Mouse (Mus musculus) MEL (cell line): ENCODE data around the gene Btbd6. TPM values are rescaled to one million over a fixed set of nuclear protein-coding genes. Genes with fewer than 3 reads are reported as not detected.

Experiments
- DNase-seq: peaks from one replicate; pipeline ENCODE4 v3.0.0; 2011; ENCODE audit warnings: low read depth, low spot score
- H3K27ac ChIP-seq: 2 replicates; pipeline ENCODE4 v1.5.1; 2012; ENCODE audit warnings: low read depth, mild to moderate bottlenecking, control low read depth, low read length, moderate library complexity; ENCODE audit not compliant: control insufficient read depth
- H3K27me3 ChIP-seq, 2 experiments: fragments of 150-350 bp in 1 of 2; sonication (generic) in 1 of 2; 2 replicates each; pipeline ENCODE4 v1.6.1; 2012; ENCODE audit warnings: low read length in 2 of 2, mild to moderate bottlenecking in 2 of 2, improper control_type of control experiment in 1 of 2, moderate library complexity in 1 of 2; ENCODE audit not compliant: insufficient read depth in 2 of 2, control insufficient read depth in 1 of 2
- H3K36me3 ChIP-seq, 2 experiments: 2 replicates each; pipeline ENCODE4 v1.6.1; 2012 to 2014; ENCODE audit warnings: low read length in 2 of 2, improper control_type of control experiment in 1 of 2, inconsistent platforms in 1 of 2, mild to moderate bottlenecking in 1 of 2; ENCODE audit not compliant: insufficient read depth in 2 of 2, control insufficient read depth in 1 of 2
- H3K4me1 ChIP-seq, 2 experiments: fragments of 150-350 bp in 1 of 2; sonication (generic) in 1 of 2; 2 replicates each; pipeline ENCODE4 v1.6.1; 2012; ENCODE audit warnings: low read length in 2 of 2, improper control_type of control experiment in 1 of 2, mild to moderate bottlenecking in 1 of 2; ENCODE audit not compliant: insufficient read depth in 2 of 2, control insufficient read depth in 1 of 2
- H3K4me3 ChIP-seq, 2 experiments: fragments of 150-350 bp in 1 of 2; sonication (generic) in 1 of 2; 2 replicates each; pipeline ENCODE4 v1.5.1; 2012; ENCODE audit warnings: low read depth in 2 of 2, low read length in 2 of 2, mild to moderate bottlenecking in 2 of 2, moderate library complexity in 2 of 2, control low read depth in 1 of 2, improper control_type of control experiment in 1 of 2; ENCODE audit not compliant: control insufficient read depth in 1 of 2, insufficient read depth in 1 of 2
- H3K79me2 ChIP-seq: 2 replicates; pipeline ENCODE4 v1.6.1; 2012; ENCODE audit warnings: mild to moderate bottlenecking, low read length, moderate library complexity; ENCODE audit not compliant: control insufficient read depth, poor library complexity, insufficient read depth
- H3K9ac ChIP-seq: 2 replicates; pipeline ENCODE4 v1.6.1; 2012; ENCODE audit warnings: low read depth, mild to moderate bottlenecking, control low read depth, low read length, moderate library complexity; ENCODE audit not compliant: control insufficient read depth, poor library complexity, severe bottlenecking
- H3K9me3 ChIP-seq: fragments of 150-350 bp; sonication (generic); replicated peaks from 2 replicates; pipeline ENCODE4 v1.6.1; 2012; ENCODE audit warnings: mild to moderate bottlenecking, low read length, improper control_type of control experiment, moderate library complexity; ENCODE audit not compliant: insufficient read depth
- BHLHE40 ChIP-seq: IDR thresholded peaks from 2 replicates; pipeline ENCODE4 v1.6.1; 2012; ENCODE audit warnings: low read depth, mild to moderate bottlenecking, inconsistent platforms, low read length, improper control_type of control experiment, borderline replicate concordance
- CHD1 ChIP-seq: IDR thresholded peaks from 2 replicates; pipeline ENCODE4 v1.6.1; 2012; ENCODE audit warnings: low read depth, mild to moderate bottlenecking, inconsistent platforms, low read length, improper control_type of control experiment
- CHD2 ChIP-seq: IDR thresholded peaks from 2 replicates; pipeline ENCODE4 v1.6.1; 2011; ENCODE audit warnings: low read length, improper control_type of control experiment
- CTCF ChIP-seq, 3 experiments: IDR thresholded peaks in 2 of 3; conservative IDR thresholded peaks in 1 of 3; 2 replicates each; pipeline ENCODE4 v1.5.1; 2011 to 2012; ENCODE audit warnings: low read length in 3 of 3, low read depth in 2 of 3, mild to moderate bottlenecking in 2 of 3, improper control_type of control experiment in 1 of 3, inconsistent platforms in 1 of 3, mixed read lengths in 1 of 3, moderate library complexity in 1 of 3; ENCODE audit not compliant: control insufficient read depth in 1 of 3, insufficient read depth in 1 of 3, poor library complexity in 1 of 3, severe bottlenecking in 1 of 3
- E2F4 ChIP-seq: IDR thresholded peaks from 2 replicates; pipeline ENCODE4 v1.6.1; 2011; ENCODE audit warnings: low read depth, low read length, improper control_type of control experiment, borderline replicate concordance
- ELF1 ChIP-seq: IDR thresholded peaks from 2 replicates; pipeline ENCODE4 v1.6.1; 2014; ENCODE audit warnings: low read depth, mild to moderate bottlenecking, inconsistent platforms, low read length, improper control_type of control experiment, moderate library complexity
- EP300 ChIP-seq, 2 experiments: IDR thresholded peaks; 2 replicates each; pipeline ENCODE4 v1.6.1; 2011; ENCODE audit warnings: improper control_type of control experiment in 2 of 2, low read length in 2 of 2, low read depth in 1 of 2, mild to moderate bottlenecking in 1 of 2
- ETS1 ChIP-seq: IDR thresholded peaks from 2 replicates; pipeline ENCODE4 v1.6.1; 2012; ENCODE audit warnings: low read depth, mild to moderate bottlenecking, inconsistent platforms, low read length, improper control_type of control experiment, moderate library complexity
- GATA1 ChIP-seq: IDR thresholded peaks from 2 replicates; pipeline ENCODE4 v1.6.1; 2011; ENCODE audit warnings: low read depth, low read length, improper control_type of control experiment
- JUND ChIP-seq: IDR thresholded peaks from 2 replicates; pipeline ENCODE4 v1.6.1; 2011; ENCODE audit warnings: low read depth, mild to moderate bottlenecking, improper control_type of control experiment, low read length
- KAT2A ChIP-seq: conservative IDR thresholded peaks from 2 replicates; pipeline ENCODE4 v1.6.1; 2012; ENCODE audit warnings: low read depth, low read length, improper control_type of control experiment, inconsistent platforms
- MAFK ChIP-seq: IDR thresholded peaks from 2 replicates; pipeline ENCODE4 v1.6.1; 2011; ENCODE audit warnings: low read depth, mild to moderate bottlenecking, low read length, improper control_type of control experiment, borderline replicate concordance
- MAX ChIP-seq: IDR thresholded peaks from 2 replicates; pipeline ENCODE4 v1.6.1; 2011; ENCODE audit warnings: low read length, improper control_type of control experiment
- MAZ ChIP-seq: IDR thresholded peaks from 2 replicates; pipeline ENCODE4 v1.6.1; 2012; ENCODE audit warnings: low read depth, mild to moderate bottlenecking, inconsistent platforms, low read length, improper control_type of control experiment
- MEF2A ChIP-seq: IDR thresholded peaks from 2 replicates; pipeline ENCODE4 v1.6.1; 2014; ENCODE audit warnings: low read depth, mild to moderate bottlenecking, inconsistent platforms, low read length, improper control_type of control experiment; ENCODE audit not compliant: poor library complexity, insufficient replicate concordance, severe bottlenecking; ENCODE audit errors: extremely low read depth
- MXI1 ChIP-seq: IDR thresholded peaks from 2 replicates; pipeline ENCODE4 v1.6.1; 2011; ENCODE audit warnings: mild to moderate bottlenecking, low read depth, low read length, improper control_type of control experiment
- MYB ChIP-seq: IDR thresholded peaks from 2 replicates; pipeline ENCODE4 v1.6.1; 2011; ENCODE audit warnings: mild to moderate bottlenecking, low read depth, low read length, improper control_type of control experiment
- MYC ChIP-seq: IDR thresholded peaks from 2 replicates; pipeline ENCODE4 v1.6.1; 2011; ENCODE audit warnings: low read depth, mild to moderate bottlenecking, low read length, improper control_type of control experiment, moderate library complexity
- NELFE ChIP-seq: IDR thresholded peaks from 2 replicates; pipeline ENCODE4 v1.6.1; 2011; ENCODE audit warnings: low read depth, low read length, improper control_type of control experiment
- NRF1 ChIP-seq: IDR thresholded peaks from 2 replicates; pipeline ENCODE4 v1.6.1; 2014; ENCODE audit warnings: low read depth, mild to moderate bottlenecking, inconsistent platforms, low read length, improper control_type of control experiment, moderate library complexity; ENCODE audit not compliant: poor library complexity, insufficient read depth, severe bottlenecking
- POLR2A ChIP-seq, 2 experiments: IDR thresholded peaks; 2 replicates each; pipeline ENCODE4 v1.6.1; 2011 to 2012; ENCODE audit warnings: low read length in 2 of 2, mild to moderate bottlenecking in 2 of 2, control low read depth in 1 of 2, improper control_type of control experiment in 1 of 2, low read depth in 1 of 2, moderate library complexity in 1 of 2; ENCODE audit not compliant: control insufficient read depth in 1 of 2, insufficient read depth in 1 of 2, poor library complexity in 1 of 2
- POLR2AphosphoS2 ChIP-seq: IDR thresholded peaks from 2 replicates; pipeline ENCODE4 v1.6.1; 2011; ENCODE audit warnings: low read length, improper control_type of control experiment
- POLR2AphosphoS5 ChIP-seq: IDR thresholded peaks from 2 replicates; pipeline ENCODE4 v1.6.1; 2012; ENCODE audit warnings: low read depth, borderline replicate concordance, mild to moderate bottlenecking, inconsistent platforms, low read length, moderate library complexity, mixed read lengths
- RAD21 ChIP-seq: IDR thresholded peaks from 2 replicates; pipeline ENCODE4 v1.6.1; 2011; ENCODE audit warnings: mild to moderate bottlenecking, low read depth, low read length, improper control_type of control experiment
- RCOR1 ChIP-seq: IDR thresholded peaks from 2 replicates; pipeline ENCODE4 v1.6.1; 2012; ENCODE audit warnings: low read depth, mild to moderate bottlenecking, inconsistent platforms, low read length, improper control_type of control experiment
- SIN3A ChIP-seq: IDR thresholded peaks from 2 replicates; pipeline ENCODE4 v1.6.1; 2012; ENCODE audit warnings: low read length, improper control_type of control experiment, inconsistent platforms
- SMC3 ChIP-seq: IDR thresholded peaks from 2 replicates; pipeline ENCODE4 v1.6.1; 2011; ENCODE audit warnings: low read depth, low read length, improper control_type of control experiment
- TAL1 ChIP-seq: IDR thresholded peaks from 2 replicates; pipeline ENCODE4 v1.6.1; 2012; ENCODE audit warnings: mild to moderate bottlenecking, inconsistent platforms, low read length, moderate library complexity, mixed read lengths
- TBP ChIP-seq: IDR thresholded peaks from 2 replicates; pipeline ENCODE4 v1.8.0; 2011; ENCODE audit warnings: low read depth, low read length, improper control_type of control experiment
- TCF12 ChIP-seq: IDR thresholded peaks from 2 replicates; pipeline ENCODE4 v1.6.1; 2014; ENCODE audit warnings: low read depth, mild to moderate bottlenecking, inconsistent platforms, low read length, improper control_type of control experiment, moderate library complexity
- UBTF ChIP-seq: IDR thresholded peaks from 2 replicates; pipeline ENCODE4 v1.6.1; 2012; ENCODE audit warnings: low read depth, mild to moderate bottlenecking, inconsistent platforms, low read length, improper control_type of control experiment, moderate library complexity, borderline replicate concordance; ENCODE audit not compliant: insufficient read depth
- USF1 ChIP-seq: IDR thresholded peaks from 2 replicates; pipeline ENCODE4 v1.6.1; 2014; ENCODE audit warnings: low read depth, mild to moderate bottlenecking, inconsistent platforms, low read length, improper control_type of control experiment, moderate library complexity
- USF2 ChIP-seq, 2 experiments: IDR thresholded peaks; 2 replicates each; pipeline ENCODE4 v1.6.1; 2011 to 2012; ENCODE audit warnings: improper control_type of control experiment in 2 of 2, low read length in 2 of 2, borderline replicate concordance in 1 of 2, inconsistent platforms in 1 of 2, low read depth in 1 of 2, mild to moderate bottlenecking in 1 of 2; ENCODE audit not compliant: insufficient read depth in 1 of 2
- ZKSCAN1 ChIP-seq: IDR thresholded peaks from 2 replicates; pipeline ENCODE4 v1.6.1; 2012; ENCODE audit warnings: low read depth, mild to moderate bottlenecking, inconsistent platforms, low read length, improper control_type of control experiment, moderate library complexity
- ZMIZ1 ChIP-seq: IDR thresholded peaks from 2 replicates; pipeline ENCODE4 v1.6.1; 2012; ENCODE audit warnings: low read depth, mild to moderate bottlenecking, inconsistent platforms, low read length, improper control_type of control experiment, moderate library complexity
- polyA plus RNA-seq, 2 experiments: library from polyadenylated mRNA; stranded (reverse) in 1 of 2; unstranded in 1 of 2; fragments of >175 nt in 1 of 2; fragments of >200 nt in 1 of 2; gene quantifications; 2 replicates each; pipeline versions ENCODE4 v1.2.1 to v1.2.4; 2012; ENCODE audit warnings: low replicate concordance in 2 of 2, low read depth in 1 of 2; ENCODE audit not compliant: insufficient read length in 2 of 2, insufficient read depth in 1 of 2, missing spikeins in 1 of 2
- total RNA-seq: library from RNA; depleted of rRNA; stranded (reverse); fragments of 300-350 nt; gene quantifications from 2 replicates; pipeline ENCODE4 v1.2.3, GENCODE M21; 2012

The Btbd6 gene
- total and polyA plus RNA-seq, 3 experiments, result 1.8 to 3.0 TPM; not detected in 1

- Histone ChIP-seq H3K9me3 (no peaks in the 10 kb centered on the region), H3K27ac (0 out of 2 replicates have a peak overlapping the region, but pooled peaks have one; percentile 2)
- TF ChIP-seq UBTF (no peak), MAX (peak; percentile 73), EP300 (IDR thresholded peaks at IDR 0.05; ENCODE audit: low read depth in 1 of 2, low read length in 2 of 2) (peak; percentile 5 to 6; a peak in 1 of 4 replicates), BHLHE40 (peak; percentile 47; the same call in 1 of the 2 replicates), JUND (no peak), MXI1 (peak; percentile 75), MAZ (peak; percentile 17; the same call in 1 of the 2 replicates), SIN3A (peak; percentile 58), RCOR1 (no peak), CHD1 (no peak), CTCF (IDR thresholded peaks at IDR 0.05 in 2 of 3, conservative IDR thresholded peaks at IDR 0.05 in 1 of 3; ENCODE audit: control insufficient read depth in 1 of 3, insufficient read depth in 1 of 3, low read depth in 2 of 3, low read length in 3 of 3, poor library complexity in 1 of 3, severe bottlenecking in 1 of 3) (no peak), MYC (no peak; the same call in 1 of the 2 replicates), USF2 (IDR thresholded peaks at IDR 0.05; ENCODE audit: borderline replicate concordance in 1 of 2, insufficient read depth in 1 of 2, low read depth in 1 of 2, low read length in 2 of 2) (no peak), MAFK (no peak), POLR2A (IDR thresholded peaks at IDR 0.05; ENCODE audit: control insufficient read depth in 1 of 2, insufficient read depth in 1 of 2, low read depth in 1 of 2, low read length in 2 of 2, poor library complexity in 1 of 2) (peak in 1 of 2 experiments; percentile 82; a peak in 2 of 4 replicates), POLR2AphosphoS5 (no peak; the same call in 1 of the 2 replicates), CHD2 (peak; percentile 3), TBP (peak; percentile 41; the same call in 1 of the 2 replicates), POLR2AphosphoS2 (peak; percentile 63; the same call in 1 of the 2 replicates), ELF1 (0 out of 2 replicates have a peak, but pooled peaks have one; percentile 26), ZMIZ1 (peak; percentile 60), RAD21 (no peak), GATA1 (no peak), TCF12 (0 out of 2 replicates have a peak, but pooled peaks have one; percentile 37), KAT2A (no peak), USF1 (peak; percentile 83), MYB (no peak), NRF1 (peak; percentile 71), ZKSCAN1 (no peak), SMC3 (no peak), MEF2A (no peak), ETS1 (no peak), NELFE (peak; percentile 68), E2F4 (peak; percentile 46; the same call in 1 of the 2 replicates), TAL1 (peak; percentile 26; the same call in 1 of the 2 replicates)
Observed at GRCm38 (mm10) chr12:112950040-112950760, 26.1 kb upstream of the Btbd6 start.

More at GRCm38 (mm10) chr12:112950040-112950760, 26.1 kb upstream of the Btbd6 start:
- Histone ChIP-seq H3K4me3 (peak overlapping the region; percentile 57 to 73), H3K79me2 (no peaks in the 10 kb centered on the region; the same call in 1 of the 2 replicates), H3K27me3 (no peaks in the 10 kb centered on the region), H3K36me3 (peaks cover 0 to 18% of the 10 kb centered on the region in 2 experiments; a peak in 2 of 4 replicates), H3K9ac (peak overlapping the region; percentile 69), H3K4me1 (peaks cover 14 to 30% of the 10 kb centered on the region in 2 experiments)
- peak; percentile 99 for DNase-seq
